16 mouse cellular contexts compared by ENCODE assay signal in genomic region chr14:24843626-24844025, GRCm38 (mm10).
"Had no signal": no experiment of that assay in that cellular context is flagged by ENCODE, and none has a peak within 500 bp of the region (broad histone marks: within the 10 kb centered on the region; RNA-seq: fewer than 3 reads in every experiment).

No protein-coding gene starts in this region.

- H3K36me3 ChIP-seq: limb, embryonic 12.5 days; liver, embryonic 13.5 days; lung, embryonic 15.5 days; neural tube, embryonic 12.5 days had no signal

- H3K4me1 ChIP-seq: liver, embryonic 13.5 days; lung, embryonic 15.5 days; megakaryocyte, embryonic 14.5 days had no signal

- ATAC-seq: liver, postnatal 0 days had no signal

- H3K9ac ChIP-seq: limb, embryonic 12.5 days; liver, embryonic 13.5 days; liver, postnatal 0 days; lung, embryonic 15.5 days; neural tube, embryonic 12.5 days had no signal

- H3K27me3 ChIP-seq: limb, embryonic 12.5 days; liver, embryonic 13.5 days; lung, embryonic 15.5 days; neural tube, embryonic 12.5 days had no signal

- DNase-seq: kidney, adult 18-20 months; kidney, postnatal 10 days; kidney, postnatal 4 days; liver; liver, embryonic 13.5 days; liver, postnatal 0 days; lung, postnatal 14 days; thymus, adult 18-20 months; thymus, postnatal 14 days had no signal

- H3K4me2 ChIP-seq: limb, embryonic 12.5 days; liver, embryonic 13.5 days; lung, embryonic 15.5 days; neural tube, embryonic 12.5 days had no signal

- H3K9me3 ChIP-seq: limb, embryonic 12.5 days; liver, embryonic 13.5 days; lung, embryonic 15.5 days; megakaryocyte, embryonic 14.5 days; neural tube, embryonic 12.5 days had no signal

- H3K27ac ChIP-seq: layer of hippocampus, adult 2 months; limb, embryonic 12.5 days; liver, embryonic 13.5 days; lung, embryonic 15.5 days; macrophage; neural tube, embryonic 12.5 days had no signal

- H3K4me3 ChIP-seq: layer of hippocampus, adult 2 months; limb, embryonic 12.5 days; liver, embryonic 13.5 days; lung, embryonic 15.5 days; megakaryocyte, embryonic 14.5 days; myocyte; neural tube, embryonic 12.5 days had no signal
